Mouse (Mus musculus) spleen, embryonic (tissue): Measurements from ENCODE around the gene D17H6S53E.

Source experiments
- CTCF ChIA-PET: fragments of 350-600 bp; sonication (Branson Sonifier 250); formaldehyde crosslinking; loops from one replicate; lab custom pipeline; 2022; lab: Charles Lee

Gene D17H6S53E

GRCm38 (mm10) chr17:35157661-35158175, 31.5 kb downstream of the D17H6S53E start:
- CTCF ChIA-PET: no interaction called here

DNA sequence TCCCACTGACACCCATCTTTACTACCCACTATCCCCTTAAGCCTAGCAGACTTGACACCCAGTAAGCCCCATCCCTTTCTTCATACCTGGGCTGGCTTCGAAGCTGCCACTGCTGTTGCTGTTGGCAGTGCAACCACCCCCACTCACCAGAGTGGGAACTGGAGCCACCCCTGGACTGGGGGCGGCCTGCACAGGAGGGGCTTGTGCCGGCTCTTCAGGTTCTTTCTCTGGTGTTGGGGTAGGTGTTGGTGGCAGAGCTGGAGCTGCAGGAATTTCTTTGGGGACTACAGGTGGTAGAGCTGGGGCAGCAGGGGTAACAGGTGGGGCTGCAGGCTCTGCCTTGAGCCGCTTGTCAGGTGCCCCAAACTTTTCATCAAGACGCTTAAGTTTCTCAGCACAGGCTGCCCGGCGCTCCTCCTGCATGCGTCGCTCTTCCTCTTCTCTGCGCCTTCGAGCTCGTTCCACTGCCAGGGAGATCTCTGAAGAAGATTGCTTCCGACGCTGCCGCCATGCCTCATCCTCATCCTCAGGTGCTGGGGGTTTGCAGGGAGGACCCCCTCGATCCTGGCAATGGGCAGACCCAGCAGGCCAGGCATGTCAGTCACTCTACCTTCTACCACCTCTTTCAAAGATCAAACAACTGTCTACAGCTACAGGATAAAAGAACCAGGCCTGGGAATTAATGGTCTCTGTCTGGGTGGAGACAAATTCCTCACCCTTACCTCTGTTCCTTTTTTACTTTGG, 32.8 kb downstream of the D17H6S53E start:
- CTCF ChIA-PET: no interaction called here

GRCm38 (mm10) chr17:35159638-35160037, 33.5 kb downstream of the D17H6S53E start:
- CTCF ChIA-PET: interaction anchor here (0.6 kb wide), 1 partner anchor 54 kb away, joined by 3 read pairs; no protein-coding TSS in a partner anchor

DNA sequence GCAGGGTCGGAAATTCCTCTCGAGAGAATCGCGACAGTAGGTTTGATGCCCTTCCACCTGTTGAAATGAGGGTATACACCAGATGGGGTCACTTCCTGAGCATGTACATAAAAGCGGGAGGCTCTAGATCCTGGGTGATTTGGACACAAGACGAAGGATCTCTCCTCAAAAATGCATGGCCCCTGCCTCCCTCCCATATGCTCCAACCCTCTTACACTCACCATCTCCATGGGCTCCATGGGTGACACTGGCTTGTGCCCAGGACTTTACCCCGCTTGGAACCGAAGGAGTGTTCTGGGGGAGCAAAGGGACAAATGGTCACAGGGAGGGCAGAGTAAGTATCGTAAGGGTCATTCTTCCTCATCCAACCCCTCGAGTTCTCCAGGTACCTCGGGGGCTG, 35.2 kb downstream of the D17H6S53E start:
- CTCF ChIA-PET: no interaction called here

GRCm38 (mm10) chr17:35162121-35162520, 35.9 kb downstream of the D17H6S53E start:
- CTCF ChIA-PET: no interaction called here

DNA sequence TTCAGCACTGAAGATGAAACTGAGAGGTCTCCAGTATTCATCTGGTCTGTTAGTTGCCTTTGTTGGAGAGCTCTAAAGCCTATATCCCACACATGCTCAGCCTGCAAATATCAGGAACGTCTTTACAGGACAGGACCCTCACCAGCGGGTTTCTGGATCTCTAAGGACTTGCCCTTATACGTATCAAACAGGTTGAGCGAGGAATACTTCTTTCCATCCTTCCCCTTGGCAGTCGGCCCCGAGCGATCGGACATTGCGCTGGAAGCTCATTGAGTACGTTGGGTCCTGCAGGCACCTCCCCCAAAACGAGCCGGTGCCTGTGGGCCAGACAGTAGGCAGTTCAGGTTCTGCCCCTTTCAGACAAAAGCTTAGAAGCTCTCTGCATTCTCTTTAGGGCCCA, 36.6 kb downstream of the D17H6S53E start:
- CTCF ChIA-PET: no interaction called here

- CTCF ChIA-PET: interaction anchor here (0.8 kb wide), 1 partner anchor 57 kb away, joined by 3 read pairs; no protein-coding TSS in a partner anchor
Observed at GRCm38 (mm10) chr17:35163326-35164081, 37.3 kb downstream of the D17H6S53E start.

DNA sequence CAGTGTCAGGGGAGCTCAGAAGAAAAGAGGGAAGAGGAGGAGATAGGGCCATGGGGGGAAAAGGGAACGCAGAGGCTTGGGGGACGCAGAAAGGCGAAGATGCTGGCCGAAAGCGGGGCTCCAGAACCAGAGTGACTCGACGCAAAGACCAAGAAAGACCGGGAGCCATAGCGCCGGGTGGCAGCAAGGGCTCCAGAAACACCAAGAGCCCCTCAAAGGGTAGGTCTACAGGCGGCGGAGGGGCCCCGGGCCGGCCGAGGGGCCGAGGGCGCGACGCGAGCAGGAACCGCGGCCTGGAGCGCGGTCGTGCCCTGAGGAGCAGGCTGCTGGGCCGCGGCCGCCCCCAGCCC, 38.0 kb downstream of the D17H6S53E start:
- CTCF ChIA-PET: interaction anchor here (0.8 kb wide), 1 partner anchor 58 kb away, joined by 3 read pairs; no protein-coding TSS in a partner anchor

DNA sequence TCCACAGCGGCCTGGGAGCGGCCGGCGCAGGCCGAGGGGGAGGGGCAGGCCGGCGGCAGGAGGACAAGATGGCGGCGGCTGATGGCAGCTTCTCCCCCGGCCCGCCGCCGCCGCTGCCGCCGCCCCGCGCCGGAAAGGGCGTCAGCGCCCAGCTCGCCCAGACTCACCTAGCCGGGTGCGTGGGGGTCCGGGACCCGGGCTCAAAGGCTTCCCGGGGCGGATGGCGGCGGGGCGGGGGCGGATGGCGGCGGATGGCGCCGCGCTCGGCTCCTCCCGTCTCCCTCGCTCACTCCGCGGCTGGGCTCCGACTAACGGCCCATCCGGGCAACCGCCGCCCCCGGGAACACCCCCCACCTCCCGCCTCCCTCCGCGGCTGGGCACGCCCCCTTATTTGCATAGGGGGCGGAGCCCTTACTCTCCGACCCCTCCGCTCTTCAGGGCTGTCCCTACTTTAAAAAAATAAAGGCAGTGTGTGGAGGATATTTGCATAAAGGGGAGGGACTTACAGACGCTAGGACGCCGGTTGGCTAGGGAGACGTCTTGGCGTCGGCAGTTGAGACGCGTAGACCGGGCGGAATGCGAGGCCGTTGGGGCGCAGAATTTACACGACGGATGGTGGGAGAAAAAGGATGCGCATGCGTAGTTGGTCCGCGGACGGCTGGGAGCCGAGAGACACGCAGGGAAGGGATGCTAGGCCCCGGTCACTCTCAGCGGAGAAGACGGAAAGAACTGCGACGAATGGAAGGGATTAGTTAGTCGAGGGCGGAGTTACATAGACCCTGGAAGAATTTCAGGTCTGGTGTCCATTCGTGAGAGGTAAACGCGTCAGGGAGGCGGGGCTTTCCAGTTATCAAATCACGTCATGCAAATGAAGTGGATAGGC, 38.6 kb downstream of the D17H6S53E start, which contains the start of gene Prrc2a:
Gene Prrc2a (minus strand): TSS at position 330 of the 883 bp plus-strand sequence.
- CTCF ChIA-PET: interaction anchor here (0.8 kb wide), 1 partner anchor 58 kb away, joined by 3 read pairs; no protein-coding TSS in a partner anchor

- CTCF ChIA-PET: interaction anchor here (0.5 to 1.6 kb wide), 3 partner anchors 24 to 67 kb away, joined by 3 to 4 read pairs (median 4); no protein-coding TSS in a partner anchor
Observed at GRCm38 (mm10) chr17:35165451-35166155, 39.4 kb downstream of the D17H6S53E start.

DNA sequence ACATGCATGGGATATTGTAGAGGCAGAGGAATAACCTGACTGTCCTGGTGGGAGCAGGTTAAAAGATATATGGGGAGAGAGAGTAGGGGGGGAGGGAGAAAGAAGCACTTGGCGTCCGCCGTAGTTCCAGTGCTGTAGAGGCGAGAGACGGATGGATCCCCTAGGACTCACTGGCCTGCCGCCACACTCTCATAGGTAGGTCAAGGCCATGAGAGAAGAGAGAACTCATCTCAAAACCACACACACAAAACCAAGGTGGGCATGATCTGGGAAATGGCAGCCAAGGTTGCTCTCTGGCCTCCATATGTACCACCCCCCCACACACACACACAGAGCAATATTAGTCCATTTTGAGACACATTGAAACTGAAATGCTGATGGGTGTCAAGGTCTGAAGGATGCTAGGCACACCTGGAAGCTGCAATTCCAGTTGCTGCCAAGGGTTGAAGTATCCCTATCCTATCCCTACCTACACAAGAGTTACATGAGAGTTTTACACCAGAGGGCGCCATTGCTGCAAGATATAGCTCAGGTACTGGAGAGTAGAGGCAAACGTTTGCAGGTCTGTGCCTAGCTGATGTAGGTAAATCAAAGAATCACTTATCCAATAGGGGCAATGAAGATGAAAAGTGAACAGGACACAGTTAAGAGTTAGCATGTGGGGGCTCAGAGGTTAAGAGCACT, 40.3 kb downstream of the D17H6S53E start:
- CTCF ChIA-PET: interaction anchor here (0.6 to 1.6 kb wide), 5 partner anchors 23 to 970 kb away, joined by 3 to 8 read pairs (median 4); no protein-coding TSS in a partner anchor

GRCm38 (mm10) chr17:35167794-35168193, 41.6 kb downstream of the D17H6S53E start:
- CTCF ChIA-PET: interaction anchor here (1.1 to 1.9 kb wide), 4 partner anchors 21 to 78 kb away, joined by 3 to 12 read pairs (median 5); partner anchors contain the start of gene Atp6v1g2

DNA sequence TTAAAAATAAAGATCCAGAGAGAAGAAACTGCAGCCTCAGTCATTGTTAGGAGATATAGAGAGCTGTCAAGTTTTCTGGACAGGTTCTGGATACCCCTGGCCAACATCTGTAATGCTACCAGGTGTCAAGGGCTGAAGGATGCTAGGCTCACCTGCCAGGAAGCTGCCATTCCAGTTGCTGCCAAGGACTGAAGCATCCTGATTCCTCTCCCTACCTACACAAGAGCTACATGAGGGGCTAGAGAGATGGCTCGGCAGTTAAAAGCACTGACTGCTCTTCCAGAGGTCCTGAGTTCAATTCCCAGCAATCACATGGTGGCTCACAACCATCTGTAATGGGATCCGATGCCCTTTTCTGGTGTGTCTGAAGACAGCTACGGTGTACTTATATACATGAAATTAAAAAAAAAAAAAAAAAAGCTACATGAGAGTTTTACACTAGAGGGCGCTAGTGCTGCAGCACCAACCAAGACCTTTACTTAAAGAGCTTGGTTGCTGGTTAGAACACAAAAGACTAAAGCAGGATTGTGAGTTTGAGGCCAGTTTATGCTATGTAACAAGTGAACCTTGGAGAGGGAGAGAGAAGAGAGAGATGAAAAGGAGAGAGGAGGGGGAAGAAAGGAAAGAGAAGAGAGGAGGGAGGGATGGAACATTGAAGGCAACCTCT, 42.5 kb downstream of the D17H6S53E start:
- CTCF ChIA-PET: interaction anchor here (0.6 to 1.9 kb wide), 10 partner anchors 10 to 131 kb away, joined by 3 to 12 read pairs (median 4); partner anchors contain the start of gene Atp6v1g2

DNA sequence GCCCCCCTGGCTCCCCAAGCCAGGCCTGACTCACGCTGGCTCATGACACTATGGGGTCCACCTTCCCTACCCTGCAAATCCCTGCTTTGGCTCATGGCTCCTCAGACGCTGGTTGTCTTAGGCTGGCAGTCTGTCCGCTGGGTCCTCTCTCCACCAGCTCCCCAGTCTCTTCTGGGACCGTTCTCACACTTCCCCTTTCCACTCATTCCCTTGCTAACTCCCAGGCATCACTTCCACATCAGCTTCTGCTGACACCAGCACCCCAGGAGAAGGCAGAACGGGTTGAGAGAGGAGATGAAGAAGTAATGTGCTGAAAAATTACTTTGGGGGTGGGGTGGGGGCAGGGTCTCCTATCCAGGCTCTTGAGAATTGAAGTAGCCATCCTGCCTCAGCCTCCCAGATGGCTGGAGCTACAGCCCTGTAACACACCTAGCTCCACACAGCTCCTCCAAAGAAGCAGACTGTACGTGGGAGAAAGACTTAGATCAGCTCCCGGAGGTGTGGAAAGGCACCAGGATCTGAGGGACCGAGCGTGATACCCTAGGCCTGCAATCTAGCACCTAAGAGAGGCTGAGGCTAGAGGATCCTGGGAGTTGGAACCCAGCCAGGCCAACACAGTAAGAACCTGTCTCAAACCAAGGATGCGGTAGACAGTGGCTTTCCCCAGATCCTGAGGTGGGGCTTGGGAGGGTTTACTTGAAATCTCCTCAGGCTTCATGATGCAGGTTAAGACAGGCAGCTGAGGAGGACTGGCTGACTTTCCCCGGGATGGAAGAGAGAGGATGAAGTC, 46.5 kb downstream of the D17H6S53E start:
- CTCF ChIA-PET: interaction anchor here (0.6 to 1.1 kb wide), 7 partner anchors 23 to 87 kb away, joined by 3 to 21 read pairs (median 3); no protein-coding TSS in a partner anchor

DNA sequence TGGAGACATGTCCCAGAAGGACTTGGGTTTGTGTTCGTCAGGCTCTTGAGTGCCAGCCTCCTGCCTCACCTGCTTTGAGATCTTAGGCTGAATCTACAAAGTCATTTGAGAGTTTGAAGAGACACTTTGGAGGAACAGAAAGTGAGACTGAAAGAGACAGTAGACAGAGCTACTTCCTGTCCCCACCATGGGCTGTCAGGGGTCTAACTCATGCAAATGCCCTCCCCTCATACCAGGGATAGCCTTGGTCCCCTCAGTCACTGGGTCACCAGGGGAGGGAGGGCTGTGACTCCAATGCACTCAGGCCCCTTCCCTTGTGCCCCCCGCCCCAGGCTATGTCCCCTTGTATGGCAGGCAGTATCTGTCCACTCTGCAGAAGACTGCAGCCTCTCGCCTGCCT, 47.2 kb downstream of the D17H6S53E start:
- CTCF ChIA-PET: interaction anchor here (1.8 kb wide), 1 partner anchor 59 kb away, joined by 4 read pairs; no protein-coding TSS in a partner anchor

GRCm38 (mm10) chr17:35174201-35174977, 48.2 kb downstream of the D17H6S53E start:
- CTCF ChIA-PET: interaction anchor here (0.6 to 1.8 kb wide), 3 partner anchors 56 to 802 kb away, joined by 3 to 7 read pairs (median 4); no protein-coding TSS in a partner anchor

DNA sequence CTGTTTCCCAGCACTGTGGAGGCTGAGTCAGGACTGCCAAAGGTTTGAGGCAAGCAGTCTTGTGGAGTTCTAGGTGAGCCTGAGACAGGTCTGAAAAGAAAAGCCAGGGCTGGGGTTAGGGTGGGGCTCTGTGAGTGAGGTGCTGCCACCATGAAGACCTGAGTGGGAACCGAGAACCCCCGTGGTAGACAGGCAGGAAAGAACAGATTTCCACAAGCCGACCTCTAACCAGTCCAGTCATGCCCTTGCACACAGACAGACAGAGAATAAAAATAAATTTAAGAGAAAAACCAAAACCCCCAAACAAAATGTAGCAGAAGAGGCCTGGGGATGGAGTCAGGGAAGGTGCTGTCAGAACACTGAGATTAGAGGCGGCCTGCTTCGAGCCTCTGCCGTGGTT, 49.2 kb downstream of the D17H6S53E start:
- CTCF ChIA-PET: no interaction called here
